Mouse (Mus musculus) hindbrain, embryonic 14.5 days (tissue): Measurements from ENCODE around the gene Plin3. TPM values are rescaled to one million over a fixed set of nuclear protein-coding genes. Genes with fewer than 3 reads are reported as not detected.
"Not testable (repeated sequence)": the region's sequence is repeated elsewhere in the genome, so short reads cannot be mapped to it uniquely, and the experiment has no call there.

Experiments
- ATAC-seq: fragments of 200-750 bp; cut with Nextera tagmentation; 2 replicates; pipeline ENCODE4 v1.8.0; 2017; ENCODE audit warnings: moderate number of reproducible peaks, mild to moderate bottlenecking, moderate TSS enrichment, moderate library complexity; ENCODE audit not compliant: low FRiP score
- DNase-seq: peaks from one replicate; pipeline ENCODE4 v3.0.0-alpha.2; 2015; ENCODE audit warnings: low spot score
- H3K27ac ChIP-seq: fragments of 300-500 bp; sonication (generic); 2 replicates; pipeline ENCODE4 v1.5.1; 2014; ENCODE audit warnings: mild to moderate bottlenecking, moderate library complexity
- H3K27me3 ChIP-seq: fragments of 300-500 bp; sonication (generic); 2 replicates; pipeline ENCODE4 v1.6.1; 2014; ENCODE audit warnings: mild to moderate bottlenecking, low read length, mixed read lengths; ENCODE audit not compliant: control insufficient read depth, insufficient read depth
- H3K36me3 ChIP-seq: fragments of 300-500 bp; sonication (generic); replicated peaks from 2 replicates; pipeline ENCODE4 v1.6.1; 2014; ENCODE audit not compliant: control insufficient read depth, insufficient read depth
- H3K4me1 ChIP-seq: fragments of 300-500 bp; sonication (generic); replicated peaks from 2 replicates; pipeline ENCODE4 v1.6.1; 2014; ENCODE audit warnings: antibody characterized with exemption, low read length, mixed read lengths; ENCODE audit not compliant: control insufficient read depth, insufficient read depth
- H3K4me2 ChIP-seq: fragments of 300-500 bp; sonication (generic); replicated peaks from 2 replicates; pipeline ENCODE4 v1.6.1; 2014; ENCODE audit warnings: mild to moderate bottlenecking, moderate library complexity
- H3K4me3 ChIP-seq: fragments of 300-500 bp; sonication (generic); replicated peaks from 2 replicates; pipeline ENCODE4 v1.5.1; 2014; ENCODE audit warnings: mild to moderate bottlenecking, low read length
- H3K9ac ChIP-seq: fragments of 300-500 bp; sonication (generic); 2 replicates; pipeline ENCODE4 v1.6.1; 2014
- H3K9me3 ChIP-seq: fragments of 300-500 bp; sonication (generic); 2 replicates; pipeline ENCODE4 v1.6.1; 2016; ENCODE audit warnings: low read length; ENCODE audit not compliant: control insufficient read depth
- WGBS: fragments of 180-500 bp; shearing (Covaris S2); extraction: QIAGEN DNeasy Blood & Tissue Kit; methylation state at CpG from one replicate; pipeline ENCODE4 v1.1.7; 2014; 5-methylcytosine and 5-hydroxymethylcytosine counted together
- polyA plus RNA-seq: library from polyadenylated mRNA; unstranded; fragments of >200 nt; fragmentation: Nextera tagmentation; extraction: Ambion mirVana; gene quantifications from 2 replicates; pipeline ENCODE4 v1.2.1, GENCODE M21; 2014

The Plin3 gene
- polyA plus RNA-seq, 1 experiment from 2014 or later = 16.4 TPM

DNA sequence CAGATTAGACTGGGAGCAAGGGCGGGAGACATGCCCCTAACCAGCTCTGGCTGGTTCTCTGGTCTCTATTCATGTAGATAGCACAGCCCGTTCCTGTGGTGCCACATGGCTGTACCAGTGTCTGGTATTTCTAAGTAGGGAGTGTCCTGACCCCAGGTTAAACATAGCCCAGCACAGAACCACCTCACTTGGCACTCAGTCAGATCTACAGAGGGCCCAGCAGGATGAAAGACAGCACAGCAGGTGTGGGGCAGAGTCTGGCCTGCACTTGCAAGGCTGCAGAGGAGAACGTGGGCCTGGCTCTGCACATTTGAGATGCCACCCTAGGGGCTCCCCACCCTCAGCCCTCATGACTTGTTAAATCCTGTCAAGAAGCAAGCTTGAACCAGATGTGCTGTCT, 31.5 kb downstream of the Plin3 start:
- Histone ChIP-seq H3K4me2 (no peak overlapping the region), H3K27ac (no peak overlapping the region), H3K4me1 (peaks cover 33% of the 10 kb centered on the region), H3K9me3 (no peaks in the 10 kb centered on the region), H3K27me3 (no peaks in the 10 kb centered on the region), H3K4me3 (no peak overlapping the region), H3K9ac (no peak overlapping the region), H3K36me3 (peaks cover 66% of the 10 kb centered on the region)
- WGBS = 83% methylated on average over 3 of the region's 3 CpGs
- ATAC-seq = no peak
- no peak for DNase-seq

DNA sequence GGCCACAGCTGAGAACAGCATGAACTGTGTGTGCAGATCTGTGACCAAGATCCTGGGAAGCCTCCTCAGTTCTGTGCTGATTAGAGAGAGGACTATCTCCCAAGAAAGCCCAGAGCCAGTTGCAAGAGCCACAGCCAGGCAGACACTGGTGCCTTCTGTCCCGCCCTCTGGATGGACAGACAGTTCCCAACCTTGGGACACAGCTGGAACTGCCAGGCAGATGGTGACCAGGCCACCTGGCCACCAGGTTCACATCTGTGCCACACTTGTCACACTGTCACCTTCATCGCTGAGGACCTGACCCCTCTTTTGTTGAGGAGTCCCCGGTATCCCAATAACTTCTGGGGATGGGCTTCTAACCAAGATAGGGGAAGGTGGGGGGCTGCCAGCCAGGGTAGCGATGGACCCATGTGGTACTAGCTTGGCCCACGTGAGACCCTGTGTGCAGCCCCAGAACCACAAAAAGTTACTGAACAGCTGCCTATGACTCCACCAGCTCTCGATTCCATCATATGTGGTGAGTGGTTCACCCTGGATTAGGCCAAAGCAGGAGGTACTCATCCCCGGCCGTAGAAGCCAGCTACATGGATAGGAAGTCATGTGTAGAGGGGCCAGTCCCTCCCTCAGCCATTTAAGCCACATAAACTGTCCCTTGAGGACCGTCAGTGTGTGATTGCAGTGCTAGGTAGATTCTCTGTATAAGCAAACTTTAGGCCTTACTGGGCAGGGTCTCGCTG, 33.2 kb downstream of the Plin3 start:
- no peak overlapping the region for H3K4me3 ChIP-seq
- peak overlapping the region; percentile 21; the same call in 1 of the 2 replicates for H3K4me2 ChIP-seq
- no peaks in the 10 kb centered on the region for H3K27me3 ChIP-seq
- ATAC-seq = no peak
- H3K27ac ChIP-seq = no peak overlapping the region
- DNase-seq = no peak
- peaks cover 33% of the 10 kb centered on the region for H3K4me1 ChIP-seq
- H3K9me3 ChIP-seq = no peaks in the 10 kb centered on the region
- 0 out of 2 replicates have a peak overlapping the region, but pooled peaks have one; percentile 36 for H3K9ac ChIP-seq
- peaks cover 55% of the 10 kb centered on the region for H3K36me3 ChIP-seq
- WGBS = 91% methylated on average over 10 of the region's 10 CpGs

DNA sequence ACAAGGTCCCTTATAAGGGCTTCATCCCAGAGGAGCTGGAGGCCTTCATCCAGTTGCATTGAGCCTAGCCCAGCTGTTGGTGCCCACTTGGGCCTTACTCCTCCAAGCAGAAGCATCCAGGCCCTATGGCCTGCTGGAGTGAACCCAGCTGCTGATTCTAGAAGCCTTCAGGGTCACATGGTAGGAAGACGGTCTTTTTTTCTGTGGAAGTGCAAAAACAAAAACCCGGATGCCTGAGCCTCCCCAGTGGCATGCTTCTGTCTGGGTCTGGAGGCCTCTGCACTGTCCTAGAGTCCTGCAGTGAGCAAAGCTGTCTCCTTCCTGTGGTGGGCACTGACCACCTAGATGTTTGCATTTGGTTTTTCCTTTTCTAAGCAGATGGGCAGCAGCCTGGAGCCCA, 33.9 kb downstream of the Plin3 start:
- Histone ChIP-seq H3K36me3 (peaks cover 54% of the 10 kb centered on the region), H3K4me2 (peak overlapping the region; percentile 21), H3K4me1 (peaks cover 33% of the 10 kb centered on the region)
- H3K27ac ChIP-seq, H3K27me3 ChIP-seq, ATAC-seq, H3K9me3 ChIP-seq, DNase-seq, H3K4me3 ChIP-seq, H3K9ac ChIP-seq: not testable (repeated sequence)
- WGBS = 73% methylated on average over 2 of the region's 2 CpGs

DNA sequence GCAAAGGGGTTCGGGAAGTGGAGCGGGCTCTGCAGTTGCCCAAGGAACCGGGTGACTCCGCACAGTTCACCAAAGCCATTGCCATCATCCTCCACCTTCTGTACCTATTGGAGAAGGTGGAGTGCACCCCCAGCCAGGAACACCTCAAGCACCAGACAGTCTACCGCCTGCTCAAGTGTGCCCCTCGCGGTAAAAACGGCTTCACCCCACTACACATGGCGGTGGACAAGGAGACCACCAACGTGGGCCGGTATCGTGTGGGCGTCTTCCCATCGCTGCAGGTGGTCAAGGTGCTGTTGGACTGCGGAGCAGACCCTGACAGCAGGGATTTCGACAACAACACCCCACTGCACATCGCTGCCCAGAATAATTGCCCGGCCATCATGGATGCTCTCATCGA, 34.4 kb downstream of the Plin3 start:
- H3K27ac ChIP-seq, H3K27me3 ChIP-seq, ATAC-seq, H3K9me3 ChIP-seq, H3K4me3 ChIP-seq, DNase-seq, H3K9ac ChIP-seq: not testable (repeated sequence)
- peaks cover 33% of the 10 kb centered on the region for H3K4me1 ChIP-seq
- peak overlapping the region; percentile 96 for H3K4me2 ChIP-seq
- 93% methylated on average over 19 of the region's 19 CpGs for WGBS
- peaks cover 54% of the 10 kb centered on the region for H3K36me3 ChIP-seq

DNA sequence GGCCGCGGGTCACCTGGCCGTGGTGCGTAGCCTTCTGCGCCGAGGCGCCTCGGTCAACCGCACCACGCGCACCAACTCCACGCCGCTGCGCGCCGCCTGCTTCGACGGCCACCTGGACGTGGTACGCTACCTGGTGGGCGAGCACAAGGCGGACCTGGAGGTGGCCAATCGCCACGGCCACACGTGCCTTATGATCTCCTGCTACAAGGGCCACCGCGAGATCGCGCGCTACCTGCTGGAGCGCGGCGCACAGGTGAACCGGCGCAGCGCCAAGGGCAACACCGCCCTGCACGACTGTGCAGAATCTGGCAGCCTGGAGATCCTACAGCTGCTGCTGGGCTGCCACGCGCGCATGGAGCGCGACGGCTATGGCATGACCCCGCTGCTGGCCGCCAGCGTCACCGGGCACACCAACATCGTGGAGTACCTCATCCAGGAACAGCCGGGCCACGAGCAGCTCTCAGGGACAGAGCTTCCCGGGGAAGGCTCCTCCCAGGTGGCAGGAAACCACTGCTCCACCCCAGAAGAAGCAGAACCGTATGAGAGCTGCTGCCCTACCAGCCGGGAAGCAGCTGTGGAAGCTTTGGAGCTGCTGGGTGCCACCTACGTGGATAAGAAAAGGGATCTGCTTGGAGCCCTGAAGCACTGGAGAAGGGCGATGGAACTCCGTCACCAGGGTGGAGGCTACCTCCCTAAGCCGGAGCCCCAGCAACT, 35.3 kb downstream of the Plin3 start:
- Histone ChIP-seq H3K36me3 (peaks cover 44% of the 10 kb centered on the region), H3K4me1 (peaks cover 33% of the 10 kb centered on the region), H3K27ac (peak overlapping the region; percentile 87), H3K4me2 (peak overlapping the region; percentile 96), H3K27me3 (no peaks in the 10 kb centered on the region), H3K9ac (peak overlapping the region; percentile 67), H3K4me3 (peak overlapping the region; percentile 62), H3K9me3 (no peaks in the 10 kb centered on the region)
- DNase-seq = no peak
- ATAC-seq = no peak
- WGBS = 13% methylated on average over 58 of the region's 58 CpGs

DNA sequence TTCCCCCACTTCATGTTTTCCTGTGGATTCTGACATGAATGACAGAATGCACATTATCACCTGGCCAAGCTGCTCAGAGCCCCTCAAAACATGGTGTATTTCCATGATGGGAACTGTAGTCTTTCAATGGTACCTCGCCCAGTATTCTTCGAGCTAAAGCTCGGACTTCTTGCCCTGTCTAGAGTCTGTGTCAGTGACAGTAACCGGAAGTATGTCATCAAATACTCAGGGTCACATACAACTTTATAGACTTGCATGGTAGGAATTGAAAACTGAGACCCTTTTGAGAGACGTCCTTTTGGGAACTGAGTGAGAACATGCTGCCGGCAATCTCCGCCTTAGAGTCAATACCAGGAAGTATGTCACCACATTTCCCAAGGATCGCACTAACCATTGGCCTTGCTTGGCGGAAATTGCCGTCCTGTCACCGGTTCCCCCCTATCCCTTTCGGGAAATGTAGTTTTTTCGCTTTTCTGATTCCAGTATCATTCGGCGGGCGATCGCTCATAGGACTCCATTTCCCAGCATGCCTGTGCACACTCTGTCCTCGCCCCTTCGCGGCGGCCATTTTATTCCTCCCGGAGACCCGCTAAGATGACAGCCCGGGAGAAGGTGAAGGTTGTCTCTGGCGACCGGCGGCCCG, 36.3 kb downstream of the Plin3 start, which contains the start of gene Fem1a:
Gene Fem1a (plus strand): TSS at position 572 of the 643 bp plus-strand sequence.
- peak within 1 kb of the TSS; percentile 67 for H3K9ac ChIP-seq
- H3K4me2 ChIP-seq = peak within 1 kb of the TSS; percentile 96
- WGBS = under 1% methylated on average over 28 of the region's 28 CpGs
- ATAC-seq (peak; percentile 90), DNase-seq (peak; percentile 98)
- H3K4me1 ChIP-seq = peaks cover 35% of the 10 kb centered on the region
- H3K4me3 ChIP-seq = peak within 1 kb of the TSS; percentile 62
- no peaks in the 10 kb centered on the region for H3K9me3 ChIP-seq
- H3K36me3 ChIP-seq = peaks cover 36% of the 10 kb centered on the region
- peak within 1 kb of the TSS; percentile 89 for H3K27ac ChIP-seq
- H3K27me3 ChIP-seq = no peaks in the 10 kb centered on the region

DNA sequence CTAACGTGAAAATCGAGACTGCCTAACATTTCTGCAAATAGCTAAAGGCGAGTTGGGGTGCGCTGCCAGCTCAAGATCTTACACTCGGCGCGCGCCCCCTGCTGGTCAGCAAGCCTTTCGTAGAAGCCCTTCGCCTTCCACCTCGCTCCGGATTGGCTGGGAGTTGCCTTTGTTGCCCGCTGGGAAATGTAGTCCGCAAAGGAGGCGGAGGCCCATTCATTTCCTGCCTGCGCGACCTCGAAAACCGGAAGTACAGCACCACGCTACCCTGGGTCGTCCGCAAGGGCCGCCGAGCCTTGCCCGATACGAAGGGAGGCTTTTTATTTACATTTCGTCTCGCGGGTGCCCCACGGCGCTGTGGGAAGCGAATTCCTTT, 36.8 kb downstream of the Plin3 start:
- H3K4me2 ChIP-seq = peak overlapping the region; percentile 59
- peak; percentile 92 for ATAC-seq

DNA sequence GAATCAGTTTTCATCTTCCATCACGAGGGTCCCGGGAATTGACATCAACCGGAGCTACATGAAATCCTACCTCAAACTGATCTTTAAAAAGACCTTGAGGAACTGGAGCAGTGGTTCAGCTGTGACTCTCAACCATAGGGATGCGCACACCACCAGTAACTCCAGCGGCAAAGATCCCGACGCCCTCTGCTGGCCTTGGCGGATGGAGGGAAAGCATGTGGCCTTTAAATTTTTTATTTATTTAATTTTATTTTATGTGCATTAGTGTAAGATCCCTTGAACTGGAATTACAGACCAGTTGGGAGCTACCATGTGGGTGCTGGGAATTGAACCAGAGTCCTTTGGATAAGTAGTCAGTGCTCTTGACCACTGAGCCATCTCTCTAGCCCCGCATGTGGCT, 37.2 kb downstream of the Plin3 start:
- Histone ChIP-seq H3K4me2 (peak overlapping the region; percentile 59), H3K9me3 (no peaks in the 10 kb centered on the region), H3K4me3 (peak overlapping the region; percentile 62; the same call in 1 of the 2 replicates), H3K27me3 (no peaks in the 10 kb centered on the region), H3K9ac (peak overlapping the region; percentile 38; the same call in 1 of the 2 replicates), H3K36me3 (peaks cover 27% of the 10 kb centered on the region), H3K27ac (peak overlapping the region; percentile 75), H3K4me1 (peaks cover 34% of the 10 kb centered on the region)
- ATAC-seq (peak; percentile 6; the same call in 1 of the 2 replicates), DNase-seq (peak; percentile 53)
- WGBS = 15% methylated on average over 9 of the region's 9 CpGs

More for the DNA sequence above, 36.8 kb downstream of the Plin3 start:
- peak overlapping the region; percentile 62 for H3K4me3 ChIP-seq
- H3K4me1 ChIP-seq = peaks cover 38% of the 10 kb centered on the region
- peak overlapping the region; percentile 51; the same call in 1 of the 2 replicates for H3K9ac ChIP-seq
- H3K27ac ChIP-seq = peak overlapping the region; percentile 89
- 0% methylated on average over 32 of the region's 32 CpGs for WGBS
- peak; percentile 99 for DNase-seq
- H3K9me3 ChIP-seq = no peaks in the 10 kb centered on the region
- peaks cover 31% of the 10 kb centered on the region for H3K36me3 ChIP-seq
- H3K27me3 ChIP-seq = no peaks in the 10 kb centered on the region

DNA sequence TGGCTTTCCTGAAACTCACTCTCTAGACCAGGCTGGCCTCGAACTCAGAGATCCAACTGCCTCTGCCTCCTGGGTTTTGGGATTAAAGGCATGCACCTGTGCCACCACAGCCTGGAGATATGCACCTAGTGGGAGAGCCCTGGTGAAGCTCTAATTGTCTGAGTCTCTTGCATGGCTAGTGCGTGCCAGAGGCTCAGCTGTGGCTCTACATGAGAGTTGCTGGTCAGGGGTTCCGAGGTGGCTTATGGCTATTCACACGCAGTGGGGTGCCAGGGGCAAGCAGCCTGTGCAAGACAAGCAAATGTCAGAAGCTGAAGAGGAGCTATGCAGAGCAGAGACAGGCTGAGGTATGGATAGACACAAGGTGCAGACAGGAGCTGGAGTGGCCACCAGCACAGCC, 38.0 kb downstream of the Plin3 start:
- Histone ChIP-seq H3K4me1 (peaks cover 27% of the 10 kb centered on the region), H3K4me3 (no peak overlapping the region), H3K9ac (no peak overlapping the region), H3K27ac (no peak overlapping the region; the same call in 1 of the 2 replicates), H3K9me3 (no peaks in the 10 kb centered on the region), H3K4me2 (no peak overlapping the region), H3K27me3 (no peaks in the 10 kb centered on the region), H3K36me3 (peaks cover 20% of the 10 kb centered on the region)
- DNase-seq (no peak), ATAC-seq (no peak)
- 85% methylated on average over 4 of the region's 4 CpGs for WGBS
